In the genomic region with DNA sequence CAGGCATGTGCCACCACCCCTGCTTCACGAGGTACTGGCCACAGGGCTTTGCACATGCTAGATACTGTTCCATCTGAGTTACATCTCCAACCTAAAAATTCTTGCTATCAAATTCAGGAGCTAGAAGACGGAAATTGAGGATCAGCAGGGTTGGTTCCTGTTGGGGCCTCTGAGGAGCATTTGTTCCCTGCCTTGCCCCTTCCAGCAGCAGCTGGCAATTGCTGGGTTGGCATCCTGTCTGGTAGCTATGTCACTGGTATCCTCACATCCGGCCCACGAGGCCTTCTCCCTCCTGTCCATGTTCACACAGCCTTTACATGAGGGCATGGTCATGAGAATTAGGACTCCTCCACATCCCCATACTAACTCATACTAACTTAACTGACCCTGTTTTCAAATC, we compare ENCODE assay signal across 19 mouse cellular contexts.
A peak's percentile ranks its signal among the peaks of the same experiment; 100 is the strongest.
DNase-seq lines count a peak whose midpoint lies in the region; ATAC-seq and TF ChIP-seq lines count a peak whose summit lies in the region.
"Had no signal": no experiment of that assay in that cellular context is flagged by ENCODE, and none has a peak within 500 bp of the region (broad histone marks: within the 10 kb centered on the region; RNA-seq: fewer than 3 reads in every experiment).

No protein-coding gene starts in this region.

- no peak overlapping the region for H3K4me2 ChIP-seq in heart, embryonic 11.5 days
- no peak overlapping the region for H3K4me2 ChIP-seq in myocyte (ENCODE audit: low read depth)
- H3K4me2 ChIP-seq: embryonic facial prominence, embryonic 12.5 days; forebrain, embryonic 13.5 days; forebrain, embryonic 15.5 days had no signal

- ATAC-seq in heart, embryonic 11.5 days (replicated peaks; ENCODE audit: insufficient number of reproducible peaks, low FRiP score, low TSS enrichment): no peak
- ATAC-seq: forebrain, embryonic 13.5 days; forebrain, embryonic 15.5 days had no signal

- H3K79me2 ChIP-seq in heart, adult 2 months (replicated peaks; ENCODE audit: control insufficient read depth, insufficient read depth, low read length): no peaks in the 10 kb centered on the region
- no peaks in the 10 kb centered on the region for H3K79me2 ChIP-seq in myocyte (ENCODE audit: control insufficient read depth, insufficient read depth)

- WGBS in heart, adult 2 months: 73% methylated on average over 4 of the region's 4 CpGs
- 75% methylated on average over 4 of the region's 4 CpGs for WGBS in heart, embryonic 11.5 days (ENCODE audit: insufficient replicate concordance)

- no peak for TF ChIP-seq CTCF in gastrocnemius, adult 2 months (IDR thresholded peaks at IDR 0.05)
- no peak for TF ChIP-seq CTCF in heart, adult 2 months (IDR thresholded peaks at IDR 0.05)

- TF ChIP-seq POLR2A in heart, adult 2 months (IDR thresholded peaks at IDR 0.05; ENCODE audit: insufficient read depth, low read depth, low read length): no peak
- no peak for TF ChIP-seq POLR2A in myocyte (IDR thresholded peaks at IDR 0.05; ENCODE audit: insufficient read length, low read depth)

- no peak for DNase-seq in gastrocnemius, adult 2 months
- DNase-seq in gastrocnemius, postnatal 25 days: no peak
- DNase-seq in heart, adult 2 months: no peak
- peak; percentile 23 for DNase-seq in 3134 (ENCODE audit: extremely low read depth, insufficient read length, low spot score)
- no peak for DNase-seq in urinary bladder, postnatal 14 days (ENCODE audit: low spot score)
- DNase-seq: adrenal gland, adult 2 months; adrenal gland, postnatal 10 days; adrenal gland, postnatal 25 days; cerebellum, adult 11-12 months; cerebellum, adult 2 months; cerebellum, adult 9-10 months; cerebellum, postnatal 10 days; cerebellum, postnatal 25 days had no signal

- no peak overlapping the region for H3K4me3 ChIP-seq in gastrocnemius, adult 2 months
- no peak overlapping the region for H3K4me3 ChIP-seq in heart, adult 2 months
- H3K4me3 ChIP-seq in heart, embryonic 11.5 days (ENCODE audit: low read depth, low read length): no peak overlapping the region
- H3K4me3 ChIP-seq in myocyte: no peak overlapping the region
- H3K4me3 ChIP-seq: embryonic facial prominence, embryonic 10.5 days; embryonic facial prominence, embryonic 12.5 days; forebrain, embryonic 13.5 days; forebrain, embryonic 15.5 days had no signal

- intact Hi-C loops in gastrocnemius, adult 2 months (cut with DNase I): no loop called here
- intact Hi-C loops in heart, adult 2 months (cut with DNase I): loop anchor here (2.0 kb wide), 1 partner anchor 24 kb away; no protein-coding TSS in a partner anchor

- H3K4me1 ChIP-seq in heart, adult 2 months (ENCODE audit: control insufficient read depth, insufficient read depth, low read length): peaks cover 24% of the 10 kb centered on the region
- H3K4me1 ChIP-seq in heart, embryonic 11.5 days (ENCODE audit: control insufficient read depth, insufficient read depth, low read length): peaks cover 8% of the 10 kb centered on the region; the same call in 1 of the 2 replicates
- H3K4me1 ChIP-seq: forebrain, embryonic 15.5 days had no signal

- TF ChIP-seq EP300 in heart, adult 2 months (IDR thresholded peaks at IDR 0.05; ENCODE audit: insufficient read depth, low read depth, low read length): no peak

- no peaks in the 10 kb centered on the region for H3K9me3 ChIP-seq in heart, embryonic 11.5 days (replicated peaks; ENCODE audit: control insufficient read depth, low read length)
- H3K9me3 ChIP-seq: embryonic facial prominence, embryonic 10.5 days; embryonic facial prominence, embryonic 12.5 days; forebrain, embryonic 13.5 days; forebrain, embryonic 15.5 days had no signal

- H3K36me3 ChIP-seq in heart, adult 2 months (ENCODE audit: control insufficient read depth, insufficient read depth, low read length): peaks cover 15% of the 10 kb centered on the region
- H3K36me3 ChIP-seq in heart, embryonic 11.5 days (ENCODE audit: control insufficient read depth, insufficient read depth, low read length): no peaks in the 10 kb centered on the region
- H3K36me3 ChIP-seq in myocyte (ENCODE audit: control insufficient read depth, insufficient read depth): no peaks in the 10 kb centered on the region
- H3K36me3 ChIP-seq: embryonic facial prominence, embryonic 10.5 days; embryonic facial prominence, embryonic 12.5 days; forebrain, embryonic 15.5 days had no signal

- H3K9ac ChIP-seq in heart, adult 2 months (ENCODE audit: low read depth, low read length): no peak overlapping the region
- no peak overlapping the region for H3K9ac ChIP-seq in heart, embryonic 11.5 days (ENCODE audit: low read depth, low read length)
- H3K9ac ChIP-seq: embryonic facial prominence, embryonic 12.5 days; forebrain, embryonic 13.5 days; forebrain, embryonic 15.5 days had no signal

- no peak overlapping the region for H3ac ChIP-seq in myocyte (ENCODE audit: control insufficient read depth, insufficient read length)

- peak overlapping the region; percentile 82 for H3K27ac ChIP-seq in gastrocnemius, adult 2 months
- peak overlapping the region; percentile 96; the same call in 1 of the 2 replicates for H3K27ac ChIP-seq in heart, adult 2 months
- H3K27ac ChIP-seq in heart, embryonic 11.5 days (ENCODE audit: low read depth, low read length): no peak overlapping the region
- H3K27ac ChIP-seq: embryonic facial prominence, embryonic 12.5 days; forebrain, embryonic 13.5 days; forebrain, embryonic 15.5 days had no signal

- no peaks in the 10 kb centered on the region for H3K27me3 ChIP-seq in heart, adult 2 months (ENCODE audit: control insufficient read depth, insufficient read depth, low read length)
- no peaks in the 10 kb centered on the region for H3K27me3 ChIP-seq in heart, embryonic 11.5 days (ENCODE audit: control insufficient read depth, insufficient read depth, low read length)
- H3K27me3 ChIP-seq in myocyte (ENCODE audit: control insufficient read depth, insufficient read depth, insufficient read length): no peaks in the 10 kb centered on the region
- H3K27me3 ChIP-seq: embryonic facial prominence, embryonic 12.5 days; forebrain, embryonic 13.5 days; forebrain, embryonic 15.5 days had no signal

TF ChIP-seq in myocyte, 11 proteins besides CTCF, POLR2A, EP300 and RAD21:
- TF ChIP-seq TCF3 (IDR thresholded peaks at IDR 0.05; ENCODE audit: insufficient read length, low read depth): no peak
- no peak for TF ChIP-seq TCF12 (IDR thresholded peaks at IDR 0.05; ENCODE audit: insufficient read depth, poor library complexity, severe bottlenecking)
- TF ChIP-seq MYOG (IDR thresholded peaks at IDR 0.05; ENCODE audit: control insufficient read depth in 1 of 3, insufficient read depth in 1 of 3, insufficient read length in 2 of 3, low read depth in 2 of 3): peak in 2 of 3 experiments; percentile 2 to 54
- no peak for TF ChIP-seq MAX (IDR thresholded peaks at IDR 0.05; ENCODE audit: low read depth)
- no peak for TF ChIP-seq E2F4 (IDR thresholded peaks at IDR 0.05; ENCODE audit: insufficient read depth)
- no peak for TF ChIP-seq CEBPB (IDR thresholded peaks at IDR 0.05; ENCODE audit: insufficient read depth, poor library complexity, severe bottlenecking)
- no peak for TF ChIP-seq REST (IDR thresholded peaks at IDR 0.05; ENCODE audit: insufficient read depth, insufficient read length)
- no peak for TF ChIP-seq SRF (IDR thresholded peaks at IDR 0.05; ENCODE audit: control insufficient read depth, insufficient read length, low read depth)
- TF ChIP-seq USF1 (IDR thresholded peaks at IDR 0.05; ENCODE audit: low read depth): no peak
- TF ChIP-seq POLR2AphosphoS2 (IDR thresholded peaks at IDR 0.05; ENCODE audit: insufficient read length, low read depth): no peak
- TF ChIP-seq MYOD1 (IDR thresholded peaks at IDR 0.05; ENCODE audit: control insufficient read depth in 1 of 3, insufficient read length in 2 of 3, low read depth in 2 of 3): peak in 2 of 3 experiments; percentile 29 to 43
TF ChIP-seq in myocyte: peak in this region for 2.
